Comparison of ENCODE assay signal across 8 mouse cellular contexts in genomic region chr16:48570354-48570753, GRCm38 (mm10).
DNase-seq lines count a peak whose midpoint lies in the region; ATAC-seq and TF ChIP-seq lines count a peak whose summit lies in the region.

No protein-coding gene starts in this region.

- no peak overlapping the region for H3K9ac ChIP-seq in intestine, postnatal 0 days (ENCODE audit: low read depth, low read length)
- no peak overlapping the region for H3K9ac ChIP-seq in midbrain, embryonic 15.5 days

- no peak overlapping the region for H3K4me3 ChIP-seq in intestine, postnatal 0 days (ENCODE audit: low read depth, low read length)
- H3K4me3 ChIP-seq in midbrain, embryonic 15.5 days: no peak overlapping the region

- H3K27me3 ChIP-seq in intestine, postnatal 0 days (replicated peaks; ENCODE audit: control insufficient read depth, insufficient read depth, low read length): no peaks in the 10 kb centered on the region
- no peaks in the 10 kb centered on the region for H3K27me3 ChIP-seq in midbrain, embryonic 15.5 days (replicated peaks)

- 17% methylated on average over 9 of the region's 9 CpGs for WGBS in intestine, postnatal 0 days
- WGBS in midbrain, embryonic 15.5 days: 17% methylated on average over 9 of the region's 9 CpGs

- no peak overlapping the region for H3K4me2 ChIP-seq in intestine, postnatal 0 days (replicated peaks; ENCODE audit: low read depth)
- no peak overlapping the region for H3K4me2 ChIP-seq in midbrain, embryonic 15.5 days

- H3K9me3 ChIP-seq in intestine, postnatal 0 days (ENCODE audit: control insufficient read depth): no peaks in the 10 kb centered on the region
- no peaks in the 10 kb centered on the region for H3K9me3 ChIP-seq in midbrain, embryonic 15.5 days

- ATAC-seq in intestine, postnatal 0 days: peak; percentile 64; the same call in 1 of the 2 replicates
- peak; percentile 92 for ATAC-seq in midbrain, embryonic 15.5 days (replicated peaks)

- no peak overlapping the region for H3K27ac ChIP-seq in intestine, postnatal 0 days (ENCODE audit: low read depth, low read length)
- no peak overlapping the region for H3K27ac ChIP-seq in midbrain, embryonic 15.5 days

- intact Hi-C loops in left cerebral cortex, postnatal 36 days (cut with DNase I): no loop called here

- no peaks in the 10 kb centered on the region for H3K4me1 ChIP-seq in intestine, postnatal 0 days (replicated peaks; ENCODE audit: control insufficient read depth, insufficient read depth, low read length)
- no peaks in the 10 kb centered on the region for H3K4me1 ChIP-seq in midbrain, embryonic 15.5 days

- TF ChIP-seq CTCF in intestine, postnatal 0 days (IDR thresholded peaks at IDR 0.05; ENCODE audit: low read depth): peak; percentile 94

- no peaks in the 10 kb centered on the region for H3K36me3 ChIP-seq in intestine, postnatal 0 days (ENCODE audit: control insufficient read depth, insufficient read depth)
- no peaks in the 10 kb centered on the region for H3K36me3 ChIP-seq in midbrain, embryonic 15.5 days (replicated peaks)

- DNase-seq in gastrocnemius, adult 18-20 months (ENCODE audit: low spot score): peak; percentile 10
- no peak for DNase-seq in gastrocnemius, adult 8-10 months (ENCODE audit: low spot score in 2 of 2)
- peak; percentile 54 for DNase-seq in cerebellum, adult 11-12 months
- peak; percentile 65 for DNase-seq in forelimb bud, embryonic 11.5 days (ENCODE audit: low read depth, low spot score)
- DNase-seq in left cerebral cortex, postnatal 36 days (ENCODE audit: low spot score in 2 of 2): peak; percentile 62 to 71
- DNase-seq in spleen, postnatal 36 days (ENCODE audit: low spot score in 2 of 2): peak; percentile 6 to 16

Comparison
In these comparisons a context has a peak if more than half of its experiments do, and no peak if none do; other contexts are left out.
1. DNase-seq: peak in gastrocnemius, adult 18-20 months (single experiment), cerebellum, adult 11-12 months (single experiment), forelimb bud, embryonic 11.5 days (single experiment), left cerebral cortex, postnatal 36 days (2 of 2) and spleen, postnatal 36 days (2 of 2); none in gastrocnemius, adult 8-10 months (0 of 2).